Mouse (Mus musculus) thymus, adult 2 months (tissue): ENCODE measurements around the gene Zdhhc1. TPM values are rescaled to one million over a fixed set of nuclear protein-coding genes. Genes with fewer than 3 reads are reported as not detected.

ENCODE experiments used
- DNase-seq: peaks from one replicate; pipeline ENCODE4 v3.0.0; 2021
- H3K27ac ChIP-seq: fragments of 200-500 bp; 2 replicates; pipeline ENCODE4 v1.5.1; 2012; ENCODE audit warnings: low read length, control low read depth; ENCODE audit not compliant: control insufficient read depth, insufficient read depth
- H3K27me3 ChIP-seq: fragments of 200-500 bp; 2 replicates; pipeline ENCODE4 v1.6.1; 2012; ENCODE audit warnings: mild to moderate bottlenecking, low read length, moderate library complexity, mixed read lengths; ENCODE audit not compliant: control insufficient read depth, insufficient read depth
- H3K36me3 ChIP-seq: fragments of 200-500 bp; 2 replicates; pipeline ENCODE4 v1.6.1; 2012; ENCODE audit warnings: mild to moderate bottlenecking, low read length, moderate library complexity; ENCODE audit not compliant: control insufficient read depth, insufficient read depth
- H3K4me1 ChIP-seq: fragments of 200-500 bp; replicated peaks from 2 replicates; pipeline ENCODE4 v1.6.1; 2012; ENCODE audit warnings: low read length; ENCODE audit not compliant: control insufficient read depth, insufficient read depth
- H3K4me3 ChIP-seq: fragments of 200-500 bp; 2 replicates; pipeline ENCODE4 v1.5.1; 2012; ENCODE audit warnings: mild to moderate bottlenecking, low read length, control low read depth, moderate library complexity; ENCODE audit not compliant: control insufficient read depth, insufficient read depth
- CTCF ChIP-seq: fragments of 200-500 bp; IDR thresholded peaks from 2 replicates; pipeline ENCODE4 v1.5.1; 2012; ENCODE audit warnings: mild to moderate bottlenecking, control low read depth, low read length, moderate library complexity, borderline replicate concordance; ENCODE audit not compliant: control insufficient read depth, poor library complexity, insufficient read depth; ENCODE audit errors: extremely low read depth
- POLR2A ChIP-seq: fragments of 200-500 bp; IDR thresholded peaks from 2 replicates; pipeline ENCODE4 v1.6.1; 2012; ENCODE audit warnings: mild to moderate bottlenecking, low read length, control low read depth, moderate library complexity; ENCODE audit not compliant: control insufficient read depth, poor library complexity, insufficient read depth; ENCODE audit errors: extremely low read depth
- WGBS: fragments of 180-500 bp; shearing (Covaris S2); methylation state at CpG from one replicate; pipeline ENCODE4 v1.1.7; 2018; 5-methylcytosine and 5-hydroxymethylcytosine counted together
- polyA plus RNA-seq: library from polyadenylated mRNA; depleted of rRNA; stranded (reverse); fragments of >200 nt; gene quantifications from 2 replicates; pipeline ENCODE4 v1.2.3, GENCODE M21; 2012; rRNA removed

The Zdhhc1 gene
- polyA plus RNA-seq, 1 experiment, result 23.5 TPM

- Histone ChIP-seq H3K27me3 (no peaks in the 10 kb centered on the region), H3K36me3 (no peaks in the 10 kb centered on the region), H3K4me3 (no peak overlapping the region), H3K4me1 (peaks cover 13% of the 10 kb centered on the region), H3K27ac (0 out of 2 replicates have a peak overlapping the region, but pooled peaks have one; percentile 5)
- TF ChIP-seq CTCF, result no peak
- DNase-seq, result no peak
- WGBS, result 83% methylated on average over 5 of the region's 5 CpGs
Observed at GRCm38 (mm10) chr8:105433511-105433910, 63.2 kb downstream of the Zdhhc1 start.

GRCm38 (mm10) chr8:105433021-105433420, 63.7 kb downstream of the Zdhhc1 start:
- Histone ChIP-seq H3K27me3 (no peaks in the 10 kb centered on the region), H3K36me3 (no peaks in the 10 kb centered on the region), H3K4me3 (no peak overlapping the region), H3K4me1 (peaks cover 13% of the 10 kb centered on the region), H3K27ac (no peak overlapping the region)
- no peak for DNase-seq
- 85% methylated on average over 6 of the region's 6 CpGs for WGBS
- TF ChIP-seq CTCF (no peak), POLR2A (no peak)

- Histone ChIP-seq H3K27me3 (no peaks in the 10 kb centered on the region), H3K27ac (no peak overlapping the region), H3K4me1 (peaks cover 13% of the 10 kb centered on the region), H3K4me3 (no peak overlapping the region), H3K36me3 (no peaks in the 10 kb centered on the region)
- no peak for DNase-seq
- WGBS, result 87% methylated on average over 7 of the region's 7 CpGs
- TF ChIP-seq CTCF, result no peak
- no peak for TF ChIP-seq POLR2A
Observed at GRCm38 (mm10) chr8:105431743-105432515, 64.8 kb downstream of the Zdhhc1 start.

GRCm38 (mm10) chr8:105426878-105427277, 69.8 kb downstream of the Zdhhc1 start:
- Histone ChIP-seq H3K27me3 (no peaks in the 10 kb centered on the region), H3K4me3 (no peak overlapping the region), H3K4me1 (no peaks in the 10 kb centered on the region), H3K27ac (no peak overlapping the region), H3K36me3 (no peaks in the 10 kb centered on the region)
- no peak for TF ChIP-seq POLR2A
- TF ChIP-seq CTCF, result no peak
- WGBS, result 76% methylated on average over 6 of the region's 6 CpGs
- no peak for DNase-seq

Other genes starting within 250 kb of the Zdhhc1 start
- gene B3gnt9, start 241.7 kb downstream of the Zdhhc1 start, polyA plus RNA-seq, result 11.6 and 13.1 TPM in 2 replicates
- 40.1 and 40.4 TPM in 2 replicates for gene Tradd, start 232.3 kb downstream of the Zdhhc1 start, polyA plus RNA-seq
- gene Fbxl8, start 232.3 kb downstream of the Zdhhc1 start, polyA plus RNA-seq, result 27.8 and 30.4 TPM in 2 replicates
- gene Hsf4, start 227.1 kb downstream of the Zdhhc1 start, polyA plus RNA-seq, result 2.9 and 3.3 TPM in 2 replicates
- gene Nol3, start 220.8 kb downstream of the Zdhhc1 start, polyA plus RNA-seq, result 3.5 and 4.0 TPM in 2 replicates
- gene 4931428F04Rik, start 207.0 kb downstream of the Zdhhc1 start, polyA plus RNA-seq, result 13.6 and 14.3 TPM in 2 replicates
- gene Exoc3l, start 200.8 kb downstream of the Zdhhc1 start, polyA plus RNA-seq, result 10.6 and 12.7 TPM in 2 replicates
- gene E2f4, start 199.2 kb downstream of the Zdhhc1 start, polyA plus RNA-seq, result 474 and 475 TPM in 2 replicates
- 28.9 and 39.1 TPM in 2 replicates for gene Elmo3, start 191.3 kb downstream of the Zdhhc1 start, polyA plus RNA-seq
- gene Lrrc29, start 170.6 kb downstream of the Zdhhc1 start, polyA plus RNA-seq, result 13.1 and 15.1 TPM in 2 replicates
- gene Tmem208, start 170.5 kb downstream of the Zdhhc1 start, polyA plus RNA-seq, result 137 and 194 TPM in 2 replicates
- 33.6 and 36.2 TPM in 2 replicates for gene Fhod1, start 148.9 kb downstream of the Zdhhc1 start, polyA plus RNA-seq
- 12.7 and 14.7 TPM in 2 replicates for gene Slc9a5, start 148.1 kb downstream of the Zdhhc1 start, polyA plus RNA-seq
- gene Plekhg4, start 123.6 kb downstream of the Zdhhc1 start, polyA plus RNA-seq, result 1.3 and 1.5 TPM in 2 replicates
- gene Kctd19, start 83.4 kb downstream of the Zdhhc1 start, polyA plus RNA-seq, result 0.07 TPM in 1 of 2 replicates, not detected in the other
- 0.24 and 0.34 TPM in 2 replicates for gene Lrrc36, start 83.3 kb downstream of the Zdhhc1 start, polyA plus RNA-seq
- gene Tppp3, start 25.4 kb downstream of the Zdhhc1 start, polyA plus RNA-seq, result 14.6 and 27.8 TPM in 2 replicates
- 0.46 and 0.90 TPM in 2 replicates for gene Hsd11b2, start 21.9 kb upstream of the Zdhhc1 start, polyA plus RNA-seq
- 112 and 119 TPM in 2 replicates for gene Atp6v0d1, start 69.1 kb upstream of the Zdhhc1 start, polyA plus RNA-seq
- 125 and 128 TPM in 2 replicates for gene Ripor1, start 108.4 kb upstream of the Zdhhc1 start, polyA plus RNA-seq
- 67.0 and 89.4 TPM in 2 replicates for gene Ctcf, start 139.7 kb upstream of the Zdhhc1 start, polyA plus RNA-seq
- 0.52 and 1.00 TPM in 2 replicates for gene Agrp, start 140.5 kb upstream of the Zdhhc1 start, polyA plus RNA-seq
- 408 and 419 TPM in 2 replicates for gene Carmil2, start 189.4 kb upstream of the Zdhhc1 start, polyA plus RNA-seq
- 118 and 122 TPM in 2 replicates for gene Acd, start 204.2 kb upstream of the Zdhhc1 start, polyA plus RNA-seq
- 29.7 and 30.7 TPM in 2 replicates for gene Pard6a, start 204.2 kb upstream of the Zdhhc1 start, polyA plus RNA-seq
- gene 4933405L10Rik, start 210.8 kb upstream of the Zdhhc1 start, polyA plus RNA-seq, result not detected in 2 replicates
- 46.7 and 53.9 TPM in 2 replicates for gene Enkd1, start 211.3 kb upstream of the Zdhhc1 start, polyA plus RNA-seq